Comparison of ENCODE assay signal across 9 mouse cellular contexts in the genomic region with DNA sequence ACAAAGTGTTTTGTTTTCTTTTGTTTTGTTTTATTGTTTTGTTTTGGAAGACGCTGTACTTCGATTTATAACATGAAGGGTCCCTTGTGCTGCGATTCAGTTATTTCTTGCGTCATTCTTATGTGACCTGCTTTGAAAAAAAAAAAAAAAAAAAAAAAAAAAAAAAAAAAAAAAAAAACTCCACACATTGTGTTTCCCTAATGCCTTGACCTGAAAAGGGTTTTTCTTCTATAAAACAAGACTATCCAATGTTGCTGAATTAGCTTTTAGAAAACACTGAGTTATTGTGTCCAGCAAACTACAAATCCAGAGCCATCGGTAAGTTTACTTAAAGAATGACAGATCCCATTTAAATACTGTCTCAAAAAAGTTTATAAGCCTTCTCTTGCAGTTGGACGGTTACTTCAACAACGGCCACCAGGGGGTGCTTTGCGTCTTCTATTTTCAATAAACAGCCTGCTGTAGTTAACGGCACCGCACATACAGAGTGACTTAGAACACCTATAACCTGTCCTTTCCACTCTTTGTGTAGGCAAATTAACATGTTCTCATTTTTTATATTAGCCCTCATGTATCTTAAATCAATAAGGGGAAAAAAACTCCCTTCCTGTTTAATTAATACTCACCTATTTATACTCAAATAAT.
DNase-seq lines count a peak whose midpoint lies in the region; ATAC-seq and TF ChIP-seq lines count a peak whose summit lies in the region.
"Had no signal": no experiment of that assay in that cellular context is flagged by ENCODE, and none has a peak within 500 bp of the region (broad histone marks: within the 10 kb centered on the region; RNA-seq: fewer than 3 reads in every experiment).

No protein-coding gene starts in this region.

- no peak overlapping the region for H3K4me3 ChIP-seq in CH12.LX (replicated peaks in 1 of 3; ENCODE audit: low read depth in 2 of 3, low read length in 2 of 3, poor library complexity in 1 of 3)
- H3K4me3 ChIP-seq in embryonic facial prominence, embryonic 14.5 days (ENCODE audit: low read depth, low read length): no peak overlapping the region
- H3K4me3 ChIP-seq: heart, embryonic 13.5 days had no signal

- peak; percentile 42 to 83; a peak in 3 of 4 replicates for TF ChIP-seq CTCF in CH12.LX (conservative IDR thresholded peaks at IDR 0.05 in 1 of 2, IDR thresholded peaks at IDR 0.05 in 1 of 2; ENCODE audit: low read depth in 2 of 2, low read length in 2 of 2)

- H3K79me2 ChIP-seq in CH12.LX (replicated peaks; ENCODE audit: control insufficient read depth, extremely low read depth, insufficient read depth, poor library complexity, severe bottlenecking): no peaks in the 10 kb centered on the region

- DNase-seq in CH12.LX (ENCODE audit: extremely low read depth): peak; percentile 92
- peak; percentile 88 for DNase-seq in adrenal gland, postnatal 14 days
- DNase-seq in embryonic facial prominence, embryonic 14.5 days (ENCODE audit: low spot score): peak; percentile 94
- peak; percentile 26 for DNase-seq in heart, postnatal 25 days (ENCODE audit: low spot score)
- DNase-seq in layer of hippocampus, adult 8-10 months (ENCODE audit: low spot score in 2 of 2): peak; percentile 59 to 87
- DNase-seq in lung, postnatal 10 days: peak; percentile 89
- peak; percentile 87 for DNase-seq in retina, postnatal 1 day
- DNase-seq in urinary bladder, adult 2 months (ENCODE audit: low spot score): peak; percentile 51

- no peaks in the 10 kb centered on the region for H3K36me3 ChIP-seq in CH12.LX (replicated peaks in 1 of 2; ENCODE audit: control insufficient read depth in 1 of 2, insufficient read depth in 1 of 2, low read length in 1 of 2)
- no peaks in the 10 kb centered on the region for H3K36me3 ChIP-seq in embryonic facial prominence, embryonic 14.5 days (ENCODE audit: control insufficient read depth, insufficient read depth, low read length)
- H3K36me3 ChIP-seq: heart, embryonic 13.5 days had no signal

- no peak for TF ChIP-seq POLR2A in CH12.LX (IDR thresholded peaks at IDR 0.05; ENCODE audit: low read depth, low read length)

- peak; percentile 80 for TF ChIP-seq RAD21 in CH12.LX (IDR thresholded peaks at IDR 0.05; ENCODE audit: low read depth, low read length)

- ATAC-seq in embryonic facial prominence, embryonic 14.5 days (ENCODE audit: low read depth): peak; percentile 59; the same call in 1 of the 2 replicates

- no peak overlapping the region for H3K27ac ChIP-seq in CH12.LX (ENCODE audit: insufficient read depth, low read depth)
- H3K27ac ChIP-seq in embryonic facial prominence, embryonic 14.5 days (replicated peaks; ENCODE audit: low read depth, low read length): no peak overlapping the region
- H3K27ac ChIP-seq: heart, embryonic 13.5 days had no signal

- peaks cover 14% of the 10 kb centered on the region for H3K27me3 ChIP-seq in CH12.LX (replicated peaks)
- H3K27me3 ChIP-seq in embryonic facial prominence, embryonic 14.5 days (replicated peaks; ENCODE audit: control insufficient read depth, insufficient read depth, low read length): no peaks in the 10 kb centered on the region
- H3K27me3 ChIP-seq: heart, embryonic 13.5 days had no signal

- intact Hi-C loops in heart, postnatal 25 days (cut with DNase I): loop anchor here (2.0 to 5.0 kb wide), 4 partner anchors 150 to 755 kb away; no protein-coding TSS in a partner anchor

- dilution Hi-C loops in CH12.LX (cut with MboI; ENCODE audit: extremely low pct_ligation_motif_present, extremely low pct_unique_long_range_greater_than_20kb, low sequenced_read_pairs): no loop called here

- in situ Hi-C loops in CH12.LX (cut with MboI; ENCODE audit: low pct_ligation_motif_present, low pct_unique_long_range_greater_than_20kb, low sequenced_read_pairs): no loop called here

- no peaks in the 10 kb centered on the region for H3K9me3 ChIP-seq in CH12.LX (replicated peaks; ENCODE audit: low read length)
- H3K9me3 ChIP-seq in embryonic facial prominence, embryonic 14.5 days (ENCODE audit: control insufficient read depth, low read length): no peaks in the 10 kb centered on the region
- H3K9me3 ChIP-seq: heart, embryonic 13.5 days had no signal

- WGBS in embryonic facial prominence, embryonic 14.5 days: 15% methylated on average over 10 of the region's 10 CpGs

- no peak overlapping the region for H3K9ac ChIP-seq in CH12.LX (ENCODE audit: insufficient read depth, low read depth)
- no peak overlapping the region for H3K9ac ChIP-seq in embryonic facial prominence, embryonic 14.5 days (ENCODE audit: low read depth, low read length)
- H3K9ac ChIP-seq: heart, embryonic 13.5 days had no signal

- no peak overlapping the region for H3K4me2 ChIP-seq in CH12.LX (ENCODE audit: insufficient read depth, low read depth, poor library complexity, severe bottlenecking)
- H3K4me2 ChIP-seq in embryonic facial prominence, embryonic 14.5 days (ENCODE audit: low read depth, low read length): no peak overlapping the region
- H3K4me2 ChIP-seq: heart, embryonic 13.5 days had no signal

- no peak for TF ChIP-seq EP300 in CH12.LX (IDR thresholded peaks at IDR 0.05; ENCODE audit: low read length)

- H3K4me1 ChIP-seq in CH12.LX (ENCODE audit: control insufficient read depth in 1 of 2, insufficient read depth in 2 of 2): peaks cover 0 to 11% of the 10 kb centered on the region in 2 experiments; a peak in 2 of 4 replicates
- no peaks in the 10 kb centered on the region for H3K4me1 ChIP-seq in embryonic facial prominence, embryonic 14.5 days (ENCODE audit: control insufficient read depth, insufficient read depth, low read length)

TF ChIP-seq in CH12.LX, 34 proteins besides CTCF, POLR2A, EP300 and RAD21:
- peak; percentile 85 for TF ChIP-seq ZNF384 (IDR thresholded peaks at IDR 0.05; ENCODE audit: low read depth, low read length)
- TF ChIP-seq USF1 (IDR thresholded peaks at IDR 0.05; ENCODE audit: low read depth, low read length): no peak
- TF ChIP-seq TCF12 (IDR thresholded peaks at IDR 0.05; ENCODE audit: low read depth, low read length): no peak
- TF ChIP-seq MAX (IDR thresholded peaks at IDR 0.05; ENCODE audit: low read length): no peak
- no peak for TF ChIP-seq TBP (conservative IDR thresholded peaks at IDR 0.05; ENCODE audit: low read depth, low read length)
- TF ChIP-seq POLR2AphosphoS2 (IDR thresholded peaks at IDR 0.05; ENCODE audit: low read depth, low read length): no peak
- no peak for TF ChIP-seq ZKSCAN1 (IDR thresholded peaks at IDR 0.05; ENCODE audit: borderline replicate concordance, low read depth, low read length)
- TF ChIP-seq PAX5 (IDR thresholded peaks at IDR 0.05; ENCODE audit: low read length): no peak
- TF ChIP-seq JUND (conservative IDR thresholded peaks at IDR 0.05; ENCODE audit: low read depth, low read length): 0 out of 2 replicates have a peak, but pooled peaks have one; percentile 36
- TF ChIP-seq E2F4 (IDR thresholded peaks at IDR 0.05; ENCODE audit: insufficient replicate concordance, low read depth, low read length): 0 out of 2 replicates have a peak, but pooled peaks have one; percentile 35
- no peak for TF ChIP-seq NRF1 (IDR thresholded peaks at IDR 0.05; ENCODE audit: low read depth, low read length)
- no peak for TF ChIP-seq MEF2A (IDR thresholded peaks at IDR 0.05; ENCODE audit: borderline replicate concordance, low read depth, low read length)
- TF ChIP-seq SMC3 (IDR thresholded peaks at IDR 0.05; ENCODE audit: low read depth, low read length): peak; percentile 71
- TF ChIP-seq ELF1 (IDR thresholded peaks at IDR 0.05; ENCODE audit: low read depth, low read length): no peak

Comparison
In these comparisons a context has a peak if more than half of its experiments do, and no peak if none do; other contexts are left out.
1. DNase-seq: peak in every context shown above with its lines; median percentile 94 in embryonic facial prominence, embryonic 14.5 days; 92 in CH12.LX; 89 in lung, postnatal 10 days; 88 in adrenal gland, postnatal 14 days; 87 in retina, postnatal 1 day; 73 in layer of hippocampus, adult 8-10 months; 51 in urinary bladder, adult 2 months; 26 in heart, postnatal 25 days.